Mouse (Mus musculus) spleen, postnatal 10 days (tissue): ENCODE measurements around the gene Socs7.

ENCODE experiments used
- DNase-seq, 2 experiments: peaks; one replicate each; pipeline ENCODE4 v3.0.0; 2021 to 2022; ENCODE audit warnings: low spot score in 2 of 2

Socs7 gene

DNA sequence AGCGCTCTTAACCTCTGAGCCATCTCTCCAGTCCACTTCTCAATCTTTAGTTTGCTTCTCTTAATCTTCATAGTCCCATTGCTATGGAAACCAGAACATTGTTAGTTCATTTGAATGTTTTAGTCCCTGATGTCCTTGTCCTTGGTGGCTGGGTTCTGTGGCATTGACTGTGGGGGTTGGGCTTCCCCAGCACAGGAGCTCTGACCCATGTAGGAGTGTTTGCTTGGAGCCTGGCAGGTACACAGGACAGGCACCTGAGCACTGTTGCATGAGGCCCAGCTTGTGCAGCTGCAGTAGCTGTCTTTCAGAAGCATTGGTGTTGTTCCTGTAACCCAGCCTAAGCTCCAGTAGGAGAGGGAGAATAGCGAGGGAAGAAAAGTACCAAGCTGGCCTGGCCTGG is 25.5 kb downstream of the Socs7 start:
- DNase-seq: no peak

GRCm38 (mm10) chr11:97389127-97389526 is 26.8 kb downstream of the Socs7 start:
- no peak for DNase-seq

DNA sequence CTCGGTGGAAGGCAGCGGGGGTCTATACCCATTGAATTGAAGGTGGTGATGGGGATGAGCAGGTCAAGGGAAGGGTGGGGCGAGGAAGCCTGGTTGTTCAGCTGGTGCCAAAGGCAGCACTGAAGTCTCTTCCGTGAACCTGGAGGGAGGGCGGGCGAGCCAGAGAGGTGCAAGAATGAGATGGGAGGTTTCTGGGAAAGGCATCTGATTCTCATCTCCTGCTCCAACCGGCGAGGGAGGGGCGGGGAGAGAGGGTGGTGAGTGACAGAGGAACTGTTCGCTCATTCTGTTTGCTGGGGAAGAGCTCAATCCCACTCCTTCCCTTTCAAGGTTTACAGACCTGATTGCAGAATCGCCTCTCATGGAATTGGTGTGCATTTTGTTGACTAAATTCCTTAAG is 31.3 kb downstream of the Socs7 start:
- no peak for DNase-seq

DNA sequence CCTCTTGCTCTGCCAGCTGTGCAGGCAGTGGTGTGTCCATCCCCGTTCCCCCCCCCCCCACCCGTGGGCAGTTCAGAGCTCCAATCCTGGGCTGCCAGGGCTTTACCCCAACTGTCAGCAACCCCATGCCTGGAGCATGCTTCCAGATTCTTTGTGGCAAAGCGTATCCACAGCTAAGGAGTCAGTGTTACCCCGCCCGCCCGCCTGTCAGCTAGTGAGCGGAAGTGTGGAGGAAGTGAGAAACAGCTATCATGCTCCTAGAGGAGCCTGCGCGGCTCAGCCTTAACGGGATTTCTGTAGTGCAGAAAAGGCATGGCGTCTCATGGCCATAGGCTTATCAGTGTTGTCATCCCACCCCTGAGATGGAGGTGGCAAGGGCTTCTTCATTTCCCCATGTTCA is 31.8 kb downstream of the Socs7 start:
- no peak for DNase-seq

GRCm38 (mm10) chr11:97398506-97398905 is 36.2 kb downstream of the Socs7 start:
- DNase-seq: no peak

- DNase-seq: peak; percentile 55 to 79
Observed at GRCm38 (mm10) chr11:97399958-97400710, 37.8 kb downstream of the Socs7 start.

DNA sequence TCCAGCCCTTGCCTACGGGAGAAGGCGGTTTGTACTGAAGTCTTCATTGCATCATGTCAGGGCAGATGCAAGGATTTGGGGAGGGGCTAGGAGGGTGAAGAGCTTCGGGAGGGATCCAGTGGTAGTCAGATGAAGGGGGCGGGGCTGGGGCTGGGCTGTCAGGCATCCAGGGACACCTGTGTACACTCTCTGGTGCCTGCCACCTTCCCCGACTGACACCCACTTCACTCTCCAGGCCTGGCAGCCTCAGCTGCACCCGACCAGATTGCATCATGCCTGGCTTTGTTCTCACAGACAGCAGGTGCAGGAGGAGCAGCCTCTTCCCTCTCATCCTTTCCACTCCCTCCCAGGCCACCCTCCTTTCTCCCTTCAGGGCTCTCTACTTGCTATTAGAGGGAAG is 38.7 kb downstream of the Socs7 start:
- DNase-seq: no peak

DNA sequence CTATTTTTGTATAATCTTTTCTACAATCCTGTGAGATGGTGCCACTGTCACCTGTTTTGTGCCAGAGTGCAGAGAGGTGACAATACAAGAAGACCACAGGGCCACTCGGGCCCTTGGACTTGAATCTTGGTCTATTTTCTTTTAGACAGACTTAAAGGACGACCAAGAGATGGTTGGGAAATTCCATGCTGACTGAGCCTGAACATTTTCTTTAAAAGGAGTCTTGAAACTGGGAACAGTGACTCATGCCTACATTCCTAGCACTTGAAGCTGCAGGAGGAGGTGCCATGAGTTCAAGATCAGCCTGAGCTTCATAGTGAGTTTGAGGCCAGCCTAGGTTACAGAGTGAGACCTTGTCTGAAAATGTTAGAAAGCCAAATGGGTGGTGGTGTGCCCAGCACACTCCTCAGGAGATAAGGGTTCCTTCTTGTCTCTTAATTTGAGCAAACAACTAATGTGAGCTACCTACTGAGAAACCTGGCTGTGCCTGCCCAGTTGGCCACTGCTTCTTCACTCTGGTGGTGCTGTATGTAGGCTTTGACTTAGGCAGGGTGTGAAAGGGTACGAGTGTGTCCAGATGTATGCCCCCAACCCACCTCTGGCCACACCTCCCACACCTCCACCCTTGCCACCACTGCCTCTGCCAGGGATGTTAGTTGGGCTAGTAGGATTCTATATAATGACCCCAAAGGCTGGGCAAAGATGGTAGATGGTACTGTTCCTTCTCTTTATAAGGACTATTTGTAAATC is 39.5 kb downstream of the Socs7 start:
- DNase-seq: no peak

GRCm38 (mm10) chr11:97402746-97403145 is 40.4 kb downstream of the Socs7 start:
- DNase-seq: no peak

DNA sequence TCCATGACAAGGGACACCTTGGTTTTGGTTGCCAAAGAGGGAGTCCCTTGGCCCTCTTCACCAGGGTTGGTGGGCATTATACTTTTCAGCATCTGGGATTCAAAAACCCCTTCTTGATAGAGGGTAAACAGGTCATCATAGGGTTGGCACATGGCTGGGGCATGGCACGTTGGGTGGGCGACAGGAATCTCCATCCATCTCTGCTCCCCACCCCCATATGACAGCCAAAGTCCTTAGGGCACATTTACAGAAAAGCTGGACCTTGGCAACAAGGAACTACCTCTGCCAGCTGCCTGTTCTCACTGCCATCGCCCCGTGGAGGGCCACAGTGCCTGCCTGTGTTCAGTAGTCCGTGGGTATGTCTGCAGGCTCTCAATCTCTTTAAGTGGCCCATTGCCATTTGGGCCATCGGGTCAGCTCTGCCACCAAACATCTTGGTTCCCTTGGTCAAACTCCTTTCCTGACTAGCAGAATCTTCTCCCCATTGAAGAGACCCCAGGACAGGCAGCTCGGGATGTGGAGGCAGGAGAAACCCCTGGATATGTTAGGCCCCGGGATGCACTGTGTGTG is 41.3 kb downstream of the Socs7 start:
- DNase-seq: peak in 1 of 2 experiments; percentile 12

GRCm38 (mm10) chr11:97404184-97404760 is 41.9 kb downstream of the Socs7 start:
- peak in 1 of 2 experiments; percentile 51 for DNase-seq

GRCm38 (mm10) chr11:97404761-97405190 is 42.4 kb downstream of the Socs7 start:
- peak in 1 of 2 experiments; percentile 16 for DNase-seq

GRCm38 (mm10) chr11:97406094-97406951 is 44.0 kb downstream of the Socs7 start:
- DNase-seq: peak in 1 of 2 experiments; percentile 34

DNA sequence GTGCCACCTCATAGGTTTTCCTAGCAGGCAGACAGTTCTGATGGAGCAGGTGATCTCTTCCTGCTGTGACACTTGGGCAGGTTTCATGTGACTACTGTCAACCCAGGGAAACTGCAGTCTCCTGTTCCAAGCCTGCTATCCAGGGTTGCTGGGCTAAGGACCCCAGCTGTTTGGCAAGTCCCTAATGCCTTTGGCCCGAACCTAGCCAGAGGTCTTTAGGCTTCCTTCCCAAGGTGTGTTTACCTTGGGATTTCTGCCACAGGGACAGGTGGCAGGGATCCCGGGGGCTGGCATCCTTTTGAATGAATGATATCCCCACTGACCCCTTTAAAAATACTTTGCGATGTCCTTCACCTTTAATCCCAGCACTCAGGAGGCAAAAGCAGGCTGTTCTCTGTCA is 45.1 kb downstream of the Socs7 start:
- DNase-seq: no peak

DNA sequence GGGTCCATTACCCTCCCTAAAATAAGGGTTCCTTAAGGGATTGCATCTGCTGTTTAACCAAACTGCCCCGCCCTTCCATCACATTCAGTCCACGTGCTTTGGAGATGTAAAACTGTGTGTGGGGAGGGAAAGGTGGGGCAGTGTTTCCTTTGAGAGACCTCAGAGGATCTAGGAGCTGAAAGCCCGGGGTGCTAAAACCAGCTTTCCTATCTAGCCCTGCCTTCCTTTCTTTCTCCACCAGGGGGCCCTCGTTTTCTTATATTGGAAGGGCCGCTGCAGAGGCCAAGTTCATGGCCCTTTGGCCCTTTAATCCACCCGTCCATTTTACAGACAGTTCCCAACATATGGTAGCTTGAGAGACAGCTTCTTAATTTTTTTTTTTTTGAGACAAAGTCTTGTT is 45.8 kb downstream of the Socs7 start:
- peak; percentile 76 to 89 for DNase-seq

DNA sequence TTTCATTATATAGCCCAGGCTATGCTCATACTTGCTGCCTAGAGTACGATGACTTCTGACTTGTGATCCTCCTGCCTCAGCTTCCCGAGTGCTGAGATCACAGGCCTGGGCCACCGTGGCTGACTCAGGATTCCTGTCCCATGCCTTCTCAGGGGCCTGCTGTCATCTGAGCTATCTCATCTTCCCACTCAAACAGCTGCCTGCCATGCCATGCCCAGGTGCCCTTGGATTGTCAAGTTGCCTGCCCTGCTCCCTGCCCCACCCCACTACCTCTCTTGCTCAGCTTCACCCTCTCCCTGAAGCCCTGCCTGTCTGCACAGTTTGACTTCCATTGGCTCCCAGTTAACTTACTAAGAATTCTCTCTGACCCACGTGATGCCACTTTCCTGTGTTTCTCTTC is 48.6 kb downstream of the Socs7 start:
- DNase-seq: no peak

- DNase-seq: no peak
Observed at GRCm38 (mm10) chr11:97412117-97412516, 49.8 kb downstream of the Socs7 start.

GRCm38 (mm10) chr11:97412808-97413347 is 50.5 kb downstream of the Socs7 start:
- DNase-seq: no peak

GRCm38 (mm10) chr11:97415330-97415711 is 53.0 kb downstream of the Socs7 start, which contains the start of gene Arhgap23:
Gene Arhgap23 (plus strand): TSS chr11:97415533.
- DNase-seq: peak; percentile 70 to 85

- peak; percentile 49 to 57 for DNase-seq
Observed at GRCm38 (mm10) chr11:97415712-97416636, 53.6 kb downstream of the Socs7 start.
